Mouse (Mus musculus): Measurements from ENCODE around the gene 1700021F07Rik. TPM values are rescaled to one million over a fixed set of nuclear protein-coding genes. Genes with fewer than 3 reads are reported as not detected.

1700021F07Rik gene
- not detected in 2 replicates for polyA plus RNA-seq (2012; rRNA removed; ENCODE audit: low replicate concordance)

DNA sequence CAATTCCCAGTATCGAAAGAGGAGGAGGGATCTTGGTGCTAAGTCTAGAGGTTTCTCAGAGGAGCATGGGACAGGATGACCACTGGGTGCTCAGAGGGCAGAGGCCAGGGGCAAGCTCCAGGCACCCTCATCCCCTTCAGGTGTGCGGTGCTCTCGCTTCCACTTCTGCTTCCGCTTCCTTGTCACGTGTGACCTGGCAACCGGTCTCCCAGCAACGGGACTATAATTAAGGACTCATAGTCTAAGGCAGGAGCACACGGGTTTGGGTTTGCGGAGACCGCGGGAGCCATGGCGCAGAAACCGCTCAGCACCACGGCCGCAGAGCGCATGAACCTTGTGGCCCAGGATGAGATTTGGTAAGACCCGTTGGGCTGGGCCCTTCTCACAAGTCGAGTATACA lies at the start of gene 1700021F07Rik:
1700021F07Rik (plus strand) TSS at position 211 of the 400 bp plus-strand sequence.

Other genes with a start within 250 kb of the 1700021F07Rik start
- gene Pmepa1, start 246.1 kb upstream of the 1700021F07Rik start, polyA plus RNA-seq (2012; rRNA removed; ENCODE audit: low replicate concordance): 74.8 and 185 TPM in 2 replicates
- not detected in 2 replicates for gene Ankrd60, start 55.8 kb downstream of the 1700021F07Rik start, polyA plus RNA-seq (2012; rRNA removed; ENCODE audit: low replicate concordance)
- gene Rab22a, start 137.2 kb downstream of the 1700021F07Rik start, polyA plus RNA-seq (2012; rRNA removed; ENCODE audit: low replicate concordance): 9.2 and 51.7 TPM in 2 replicates
- not detected in 2 replicates for gene 1700010B08Rik, start 196.8 kb downstream of the 1700021F07Rik start, polyA plus RNA-seq (2012; rRNA removed; ENCODE audit: low replicate concordance)
- gene Vapb, start 214.9 kb downstream of the 1700021F07Rik start, polyA plus RNA-seq (2012; rRNA removed; ENCODE audit: low replicate concordance): 11.7 and 13.7 TPM in 2 replicates

Data from mammary gland, adult 2 months (tissue).